Mouse (Mus musculus) left cerebral cortex, postnatal 4 days (tissue): ENCODE results near the gene Elovl4. TPM values are rescaled to one million over a fixed set of nuclear protein-coding genes. Genes with fewer than 3 reads are reported as not detected.

ENCODE experiments used
- total RNA-seq, 2 experiments: library from RNA; stranded (reverse); gene quantifications; 2 replicates each; pipeline ENCODE4 v1.2.3; 2021

Elovl4 gene
- total RNA-seq, 2 experiments from 2014 or later: 78.1 to 82.2 TPM

Other genes with a start within 250 kb of the Elovl4 start
- 1 to 10 TPM; 4.2 to 4.8 TPM for gene Ttk, start 28.4 kb upstream of the Elovl4 start, total RNA-seq
- 10 to 100 TPM; 27.7 to 29.6 TPM for gene Bckdhb, start 118.9 kb upstream of the Elovl4 start, total RNA-seq